Mouse (Mus musculus) forebrain, embryonic 12.5 days (tissue): ENCODE data around the gene Fam53a. TPM values are rescaled to one million over a fixed set of nuclear protein-coding genes. Genes with fewer than 3 reads are reported as not detected.

Experiments used
- ATAC-seq: fragments of 200-750 bp; cut with Nextera tagmentation; 2 replicates; pipeline ENCODE4 v1.8.0; 2017; ENCODE audit warnings: moderate TSS enrichment; ENCODE audit not compliant: low FRiP score
- H3K27ac ChIP-seq: fragments of 300-500 bp; sonication (generic); 2 replicates; pipeline ENCODE4 v1.5.1; 2016; ENCODE audit warnings: mild to moderate bottlenecking
- H3K27me3 ChIP-seq: fragments of 300-500 bp; sonication (generic); 2 replicates; pipeline ENCODE4 v1.6.1; 2016; ENCODE audit warnings: mild to moderate bottlenecking
- H3K36me3 ChIP-seq: fragments of 300-500 bp; sonication (generic); replicated peaks from 2 replicates; pipeline ENCODE4 v1.6.1; 2016; ENCODE audit warnings: mild to moderate bottlenecking
- H3K4me1 ChIP-seq: fragments of 300-500 bp; sonication (generic); 2 replicates; pipeline ENCODE4 v1.6.1; 2016
- H3K4me2 ChIP-seq: fragments of 300-500 bp; sonication (generic); 2 replicates; pipeline ENCODE4 v1.6.1; 2016; ENCODE audit warnings: mild to moderate bottlenecking, moderate library complexity
- H3K4me3 ChIP-seq: fragments of 300-500 bp; sonication (generic); replicated peaks from 2 replicates; pipeline ENCODE4 v1.5.1; 2016; ENCODE audit warnings: mild to moderate bottlenecking
- H3K9ac ChIP-seq: fragments of 300-500 bp; sonication (generic); 2 replicates; pipeline ENCODE4 v1.6.1; 2016; ENCODE audit warnings: mild to moderate bottlenecking
- H3K9me3 ChIP-seq: fragments of 300-500 bp; sonication (generic); 2 replicates; pipeline ENCODE4 v1.6.1; 2016
- WGBS: fragments of 180-500 bp; shearing (Covaris S2); methylation state at CpG from one replicate; pipeline ENCODE4 v1.1.7; 2016; 5-methylcytosine and 5-hydroxymethylcytosine counted together
- polyA plus RNA-seq: library from polyadenylated mRNA; unstranded; fragments of >200 nt; fragmentation: Nextera tagmentation; extraction: Ambion mirVana; gene quantifications from 2 replicates; pipeline ENCODE4 v1.2.1, GENCODE M21; 2016

Gene Fam53a
- polyA plus RNA-seq, 1 experiment from 2014 or later, result 55.0 TPM

GRCm38 (mm10) chr5:33654424-33654823 is 25.0 kb upstream of the Fam53a start:
- ATAC-seq, result no peak
- WGBS, result 91% methylated on average over 13 of the region's 13 CpGs
- peaks cover 48% of the 10 kb centered on the region for H3K4me1 ChIP-seq

GRCm38 (mm10) chr5:33652783-33653173 is 23.3 kb upstream of the Fam53a start:
- Histone ChIP-seq H3K4me1 (peaks cover 41% of the 10 kb centered on the region), H3K4me2 (peak overlapping the region; percentile 70)

More at GRCm38 (mm10) chr5:33654424-33654823, 25.0 kb upstream of the Fam53a start:
- Histone ChIP-seq H3K9ac (no peak overlapping the region), H3K36me3 (peaks cover 25% of the 10 kb centered on the region), H3K27me3 (no peaks in the 10 kb centered on the region), H3K4me3 (no peak overlapping the region), H3K27ac (no peak overlapping the region), H3K4me2 (no peak overlapping the region), H3K9me3 (no peaks in the 10 kb centered on the region)

GRCm38 (mm10) chr5:33651921-33652782 is 22.7 kb upstream of the Fam53a start, which contains the start of gene Slbp:
Gene Slbp, minus strand, starts transcription at chr5:33652574.
- peaks cover 43% of the 10 kb centered on the region for H3K36me3 ChIP-seq
- WGBS, result under 1% methylated on average over 80 of the region's 82 CpGs

More at GRCm38 (mm10) chr5:33652783-33653173, 23.3 kb upstream of the Fam53a start:
- Histone ChIP-seq H3K9ac (peak overlapping the region; percentile 76), H3K4me3 (peak overlapping the region; percentile 69), H3K36me3 (peaks cover 36% of the 10 kb centered on the region), H3K27ac (peak overlapping the region; percentile 96), H3K27me3 (no peaks in the 10 kb centered on the region), H3K9me3 (no peaks in the 10 kb centered on the region)
- WGBS, result 3% methylated on average over 9 of the region's 9 CpGs
- ATAC-seq, result peak; percentile 47

GRCm38 (mm10) chr5:33651541-33651920 is 22.1 kb upstream of the Fam53a start:
- 1% methylated on average over 11 of the region's 11 CpGs for WGBS
- Histone ChIP-seq H3K9me3 (no peaks in the 10 kb centered on the region), H3K36me3 (peaks cover 48% of the 10 kb centered on the region), H3K27me3 (no peaks in the 10 kb centered on the region), H3K9ac (peak overlapping the region; percentile 76), H3K4me3 (peak overlapping the region; percentile 69), H3K4me1 (peaks cover 33% of the 10 kb centered on the region), H3K4me2 (peak overlapping the region; percentile 70), H3K27ac (peak overlapping the region; percentile 96)
- no peak; the same call in 1 of the 2 replicates for ATAC-seq

More at GRCm38 (mm10) chr5:33651921-33652782, 22.7 kb upstream of the Fam53a start, which contains the start of gene Slbp:
- Histone ChIP-seq H3K4me2 (peak within 1 kb of the TSS; percentile 70), H3K4me1 (peaks cover 39% of the 10 kb centered on the region), H3K9ac (peak within 1 kb of the TSS; percentile 76), H3K27ac (peak within 1 kb of the TSS; percentile 96), H3K9me3 (no peaks in the 10 kb centered on the region), H3K27me3 (no peaks in the 10 kb centered on the region), H3K4me3 (peak within 1 kb of the TSS; percentile 69)
- ATAC-seq, result peak; percentile 96

- 12% methylated on average over 2 of the region's 2 CpGs for WGBS
- Histone ChIP-seq H3K27ac (peak overlapping the region; percentile 96), H3K27me3 (no peaks in the 10 kb centered on the region), H3K4me2 (peak overlapping the region; percentile 70), H3K9ac (peak overlapping the region; percentile 76), H3K4me1 (peaks cover 28% of the 10 kb centered on the region), H3K4me3 (peak overlapping the region; percentile 69), H3K36me3 (peaks cover 53% of the 10 kb centered on the region), H3K9me3 (no peaks in the 10 kb centered on the region)
- no peak for ATAC-seq
These were observed 21.6 kb upstream of the Fam53a start for GRCm38 (mm10) chr5:33651017-33651416.

GRCm38 (mm10) chr5:33640652-33641051 is 11.2 kb upstream of the Fam53a start:
- no peaks in the 10 kb centered on the region for H3K27me3 ChIP-seq
- no peak for ATAC-seq
- no peaks in the 10 kb centered on the region for H3K4me1 ChIP-seq
- no peak overlapping the region for H3K4me3 ChIP-seq
- H3K36me3 ChIP-seq, result peaks cover 73% of the 10 kb centered on the region
- no peak overlapping the region for H3K27ac ChIP-seq
- no peak overlapping the region for H3K9ac ChIP-seq
- no peaks in the 10 kb centered on the region for H3K9me3 ChIP-seq
- H3K4me2 ChIP-seq, result no peak overlapping the region
- WGBS, result 40% methylated on average over 3 of the region's 3 CpGs

GRCm38 (mm10) chr5:33638826-33639225 is 9.4 kb upstream of the Fam53a start:
- H3K4me1 ChIP-seq, result no peaks in the 10 kb centered on the region
- no peaks in the 10 kb centered on the region for H3K9me3 ChIP-seq
- H3K9ac ChIP-seq, result no peak overlapping the region
- no peak for ATAC-seq
- peaks cover 61% of the 10 kb centered on the region for H3K36me3 ChIP-seq
- no peak overlapping the region for H3K4me3 ChIP-seq
- H3K27me3 ChIP-seq, result no peaks in the 10 kb centered on the region
- no peak overlapping the region for H3K27ac ChIP-seq
- WGBS, result 75% methylated on average over 4 of the region's 4 CpGs
- H3K4me2 ChIP-seq, result no peak overlapping the region

- 87% methylated on average over 3 of the region's 3 CpGs for WGBS
- H3K36me3 ChIP-seq, result peaks cover 51% of the 10 kb centered on the region
- no peak overlapping the region for H3K9ac ChIP-seq
- no peak overlapping the region for H3K4me2 ChIP-seq
- H3K27ac ChIP-seq, result no peak overlapping the region
- no peaks in the 10 kb centered on the region for H3K27me3 ChIP-seq
- H3K9me3 ChIP-seq, result no peaks in the 10 kb centered on the region
- no peaks in the 10 kb centered on the region for H3K4me1 ChIP-seq
- no peak for ATAC-seq
- no peak overlapping the region for H3K4me3 ChIP-seq
These were observed 8.3 kb upstream of the Fam53a start for GRCm38 (mm10) chr5:33637606-33638350.

GRCm38 (mm10) chr5:33635361-33635760 is 5.9 kb upstream of the Fam53a start:
- H3K27me3 ChIP-seq, result 0 out of 2 replicates have a peak, but pooled peaks cover 4% of the 10 kb centered on the region
- peaks cover 8% of the 10 kb centered on the region for H3K4me1 ChIP-seq
- H3K9me3 ChIP-seq, result no peaks in the 10 kb centered on the region
- H3K4me3 ChIP-seq, result no peak overlapping the region
- no peak for ATAC-seq
- no peak overlapping the region for H3K27ac ChIP-seq
- peaks cover 30% of the 10 kb centered on the region for H3K36me3 ChIP-seq
- WGBS, result 88% methylated on average over 3 of the region's 3 CpGs
- no peak overlapping the region for H3K4me2 ChIP-seq
- H3K9ac ChIP-seq, result no peak overlapping the region

- H3K9ac ChIP-seq, result no peak overlapping the region
- no peak overlapping the region for H3K4me3 ChIP-seq
- peaks cover 15% of the 10 kb centered on the region for H3K36me3 ChIP-seq
- no peaks in the 10 kb centered on the region for H3K9me3 ChIP-seq
- H3K27me3 ChIP-seq, result 0 out of 2 replicates have a peak, but pooled peaks cover 4% of the 10 kb centered on the region
- ATAC-seq, result no peak
- H3K4me2 ChIP-seq, result no peak overlapping the region
- H3K27ac ChIP-seq, result no peak overlapping the region
- peaks cover 25% of the 10 kb centered on the region for H3K4me1 ChIP-seq
- WGBS, result 90% methylated on average over 1 of the region's 1 CpGs
These were observed 3.1 kb upstream of the Fam53a start for GRCm38 (mm10) chr5:33632526-33632925.

GRCm38 (mm10) chr5:33630615-33631014 is 1.2 kb upstream of the Fam53a start:
- 0 out of 2 replicates have a peak overlapping the region, but pooled peaks have one; percentile 21 for H3K9ac ChIP-seq
- peak overlapping the region; percentile 88; the same call in 1 of the 2 replicates for H3K4me2 ChIP-seq
- 84% methylated on average over 4 of the region's 4 CpGs for WGBS
- H3K4me3 ChIP-seq, result peak overlapping the region; percentile 76; the same call in 1 of the 2 replicates
- no peak for ATAC-seq
- H3K36me3 ChIP-seq, result peaks cover 3% of the 10 kb centered on the region
- peaks cover 25% of the 10 kb centered on the region for H3K4me1 ChIP-seq
- H3K9me3 ChIP-seq, result no peaks in the 10 kb centered on the region
- no peak overlapping the region for H3K27ac ChIP-seq
- H3K27me3 ChIP-seq, result 0 out of 2 replicates have a peak, but pooled peaks cover 4% of the 10 kb centered on the region

GRCm38 (mm10) chr5:33630061-33630460 is 626 bp upstream of the Fam53a start:
- peak overlapping the region; percentile 59 for H3K27ac ChIP-seq
- 7% methylated on average over 9 of the region's 9 CpGs for WGBS

More at GRCm38 (mm10) chr5:33630061-33630460, 626 bp upstream of the Fam53a start:
- H3K4me3 ChIP-seq, result peak overlapping the region; percentile 76
- H3K36me3 ChIP-seq, result peaks cover 3% of the 10 kb centered on the region; the same call in 1 of the 2 replicates
- no peaks in the 10 kb centered on the region for H3K9me3 ChIP-seq
- H3K4me2 ChIP-seq, result peak overlapping the region; percentile 88
- peaks cover 25% of the 10 kb centered on the region for H3K4me1 ChIP-seq
- ATAC-seq, result peak; percentile 24
- H3K27me3 ChIP-seq, result 0 out of 2 replicates have a peak, but pooled peaks cover 4% of the 10 kb centered on the region
- peak overlapping the region; percentile 83 for H3K9ac ChIP-seq
